Mouse (Mus musculus) forebrain, embryonic 15.5 days (tissue): ENCODE data around the gene Aprt. TPM values are rescaled to one million over a fixed set of nuclear protein-coding genes. Genes with fewer than 3 reads are reported as not detected.

Experiments
- ATAC-seq: fragments of 200-750 bp; cut with Nextera tagmentation; replicated peaks from 2 replicates; pipeline ENCODE4 v1.8.0; 2017; ENCODE audit warnings: mild to moderate bottlenecking, moderate TSS enrichment, moderate library complexity
- H3K27ac ChIP-seq: fragments of 300-500 bp; sonication (generic); replicated peaks from 2 replicates; pipeline ENCODE4 v1.5.1; 2015; ENCODE audit warnings: mild to moderate bottlenecking, inconsistent platforms
- H3K27me3 ChIP-seq: fragments of 300-500 bp; sonication (generic); 2 replicates; pipeline ENCODE4 v1.6.1; 2015; ENCODE audit warnings: inconsistent platforms
- H3K36me3 ChIP-seq: fragments of 300-500 bp; sonication (generic); 2 replicates; pipeline ENCODE4 v1.6.1; 2015; ENCODE audit warnings: mild to moderate bottlenecking, inconsistent platforms
- H3K4me1 ChIP-seq: fragments of 300-500 bp; sonication (generic); 2 replicates; pipeline ENCODE4 v1.6.1; 2015; ENCODE audit warnings: inconsistent platforms
- H3K4me2 ChIP-seq: fragments of 300-500 bp; sonication (generic); replicated peaks from 2 replicates; pipeline ENCODE4 v1.6.1; 2015; ENCODE audit warnings: mild to moderate bottlenecking, inconsistent platforms
- H3K4me3 ChIP-seq: fragments of 300-500 bp; sonication (generic); 2 replicates; pipeline ENCODE4 v1.5.1; 2015; ENCODE audit warnings: mild to moderate bottlenecking, inconsistent platforms
- H3K9ac ChIP-seq: fragments of 300-500 bp; sonication (generic); replicated peaks from 2 replicates; pipeline ENCODE4 v1.6.1; 2015; ENCODE audit warnings: mild to moderate bottlenecking, inconsistent platforms
- H3K9me3 ChIP-seq: fragments of 300-500 bp; sonication (generic); 2 replicates; pipeline ENCODE4 v1.6.1; 2016; ENCODE audit warnings: inconsistent platforms
- WGBS: fragments of 180-500 bp; shearing (Covaris S2); methylation state at CpG from one replicate; pipeline ENCODE4 v1.1.7; 2015; ENCODE audit warnings: mixed read lengths; 5-methylcytosine and 5-hydroxymethylcytosine counted together
- polyA plus RNA-seq: library from polyadenylated mRNA; unstranded; fragments of >200 nt; fragmentation: Nextera tagmentation; extraction: Ambion mirVana; gene quantifications from 2 replicates; pipeline ENCODE4 v1.2.1, GENCODE M21; 2015

The Aprt gene
- polyA plus RNA-seq, 1 experiment from 2014 or later = 187 TPM

DNA sequence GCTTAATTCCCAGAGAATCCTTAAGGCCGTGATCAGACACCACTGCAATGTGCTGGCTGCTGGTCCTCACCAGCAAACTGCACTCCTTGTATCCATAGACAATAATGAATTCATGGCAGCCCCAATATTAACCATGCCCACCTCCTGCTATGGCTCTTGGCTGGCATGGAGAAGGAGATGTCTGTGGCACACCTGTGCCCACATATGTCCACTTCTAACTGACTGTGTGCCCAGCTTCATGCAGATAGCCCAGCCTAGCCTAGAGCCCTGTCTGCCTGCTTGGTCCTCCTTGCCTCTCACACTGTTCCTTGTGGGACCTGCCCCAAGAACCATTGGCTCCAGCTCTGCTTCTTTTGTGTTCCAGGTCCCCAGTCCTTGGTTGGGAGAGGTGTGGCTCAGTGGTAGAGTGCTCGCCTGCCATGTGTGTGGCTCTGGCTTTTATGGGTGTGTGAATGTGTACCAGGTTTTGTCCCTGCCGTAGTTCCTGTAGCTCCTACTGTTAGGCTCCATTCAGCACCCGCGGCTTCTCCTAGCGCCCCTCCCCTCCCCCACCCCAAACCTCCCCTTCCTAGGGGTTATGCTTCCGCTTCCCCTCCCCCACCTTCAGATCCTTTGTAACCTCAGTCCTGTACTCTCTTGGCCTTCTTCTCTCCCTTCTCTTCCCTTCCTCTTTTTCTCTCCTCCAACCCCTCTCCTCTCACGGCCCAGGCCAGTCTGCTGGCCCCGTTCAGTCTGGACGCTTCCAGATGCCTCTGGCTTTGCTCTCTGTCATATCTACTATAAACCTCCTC, 19.3 kb downstream of the Aprt start:
- no peak overlapping the region for H3K4me2 ChIP-seq
- WGBS = 47% methylated on average over 10 of the region's 10 CpGs
- ATAC-seq = no peak

DNA sequence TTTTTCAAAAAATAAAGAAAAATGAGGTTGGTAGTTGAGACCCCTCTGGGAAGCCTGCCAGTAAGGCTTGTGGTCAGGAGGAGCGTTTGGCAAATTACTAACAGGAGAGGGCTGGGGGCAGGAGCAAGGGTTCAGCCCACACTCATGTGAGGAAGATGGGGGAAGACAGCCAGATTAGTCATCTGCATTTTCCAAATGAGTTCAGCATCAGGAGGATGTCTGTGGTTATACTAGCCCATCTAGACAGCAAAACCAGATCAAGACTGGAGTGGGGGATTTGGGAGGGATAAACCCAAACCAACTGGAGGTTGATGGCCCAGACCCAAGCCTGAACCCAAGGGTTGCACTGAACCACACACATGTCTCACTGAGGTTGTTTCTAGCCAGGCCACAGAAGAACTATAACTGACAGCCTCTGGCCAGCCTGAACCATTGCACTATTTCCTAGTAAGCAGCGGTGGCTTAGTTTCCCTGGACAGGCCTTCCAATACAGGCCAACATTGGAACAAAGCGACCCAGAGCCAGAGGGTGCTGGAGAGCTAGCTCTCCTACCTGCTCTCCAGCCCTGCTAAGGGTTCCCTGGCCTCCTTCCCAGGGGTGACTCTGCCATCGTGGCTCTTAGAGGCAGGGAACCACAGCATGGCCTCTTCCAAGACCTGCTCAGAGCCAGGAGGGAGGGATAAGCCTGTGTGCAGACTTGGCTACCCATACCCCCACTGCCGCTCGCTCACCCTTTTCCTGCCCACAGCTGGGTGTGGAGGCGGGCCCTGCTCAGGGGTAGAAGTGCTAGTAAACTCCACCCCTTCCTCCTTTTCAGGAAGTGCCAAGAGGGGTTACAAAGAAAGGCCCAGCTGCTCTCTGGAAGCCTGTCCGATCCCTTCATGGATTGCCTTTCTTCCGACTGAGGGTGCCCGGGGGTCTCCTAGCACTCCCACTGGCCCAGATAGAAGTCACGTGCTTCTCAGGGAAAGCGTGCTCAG, 20.4 kb downstream of the Aprt start:
- Histone ChIP-seq H3K4me1 (peaks cover 8% of the 10 kb centered on the region), H3K9me3 (no peaks in the 10 kb centered on the region), H3K27ac (no peak overlapping the region), H3K36me3 (no peaks in the 10 kb centered on the region), H3K27me3 (peaks cover 5% of the 10 kb centered on the region), H3K9ac (no peak overlapping the region), H3K4me3 (no peak overlapping the region), H3K4me2 (no peak overlapping the region)
- 67% methylated on average over 12 of the region's 12 CpGs for WGBS
- ATAC-seq = no peak

More for the DNA sequence above, 19.3 kb downstream of the Aprt start:
- H3K27me3 ChIP-seq = no peaks in the 10 kb centered on the region
- no peak overlapping the region for H3K27ac ChIP-seq
- no peaks in the 10 kb centered on the region for H3K9me3 ChIP-seq
- H3K36me3 ChIP-seq = no peaks in the 10 kb centered on the region
- no peak overlapping the region for H3K4me3 ChIP-seq
- peaks cover 5% of the 10 kb centered on the region; the same call in 1 of the 2 replicates for H3K4me1 ChIP-seq
- no peak overlapping the region for H3K9ac ChIP-seq

DNA sequence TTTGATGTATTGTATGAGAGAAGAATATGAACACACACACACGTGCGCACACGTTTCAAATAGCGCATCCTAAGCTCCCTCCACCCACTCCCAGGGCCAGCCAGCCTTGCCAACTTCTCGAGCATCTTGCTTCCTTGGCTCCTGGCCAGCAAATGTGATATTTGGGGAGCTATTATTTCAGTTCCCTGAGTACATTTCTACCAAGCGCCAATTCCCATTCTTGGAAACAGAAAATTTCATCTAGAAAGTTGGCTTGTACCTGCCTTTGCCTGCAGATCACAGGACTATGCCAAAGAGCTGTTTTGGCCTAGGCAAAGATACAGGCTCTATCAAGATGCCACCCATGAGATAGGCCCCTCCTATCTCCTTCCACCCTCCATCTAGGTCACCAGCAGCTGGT, 21.9 kb downstream of the Aprt start:
- 67% methylated on average over 6 of the region's 6 CpGs for WGBS
- Histone ChIP-seq H3K27ac (peak overlapping the region; percentile 42; the same call in 1 of the 2 replicates), H3K36me3 (no peaks in the 10 kb centered on the region), H3K4me2 (no peak overlapping the region), H3K4me3 (no peak overlapping the region), H3K27me3 (peaks cover 20% of the 10 kb centered on the region), H3K9ac (no peak overlapping the region), H3K4me1 (peaks cover 20% of the 10 kb centered on the region), H3K9me3 (no peaks in the 10 kb centered on the region)
- ATAC-seq = no peak

DNA sequence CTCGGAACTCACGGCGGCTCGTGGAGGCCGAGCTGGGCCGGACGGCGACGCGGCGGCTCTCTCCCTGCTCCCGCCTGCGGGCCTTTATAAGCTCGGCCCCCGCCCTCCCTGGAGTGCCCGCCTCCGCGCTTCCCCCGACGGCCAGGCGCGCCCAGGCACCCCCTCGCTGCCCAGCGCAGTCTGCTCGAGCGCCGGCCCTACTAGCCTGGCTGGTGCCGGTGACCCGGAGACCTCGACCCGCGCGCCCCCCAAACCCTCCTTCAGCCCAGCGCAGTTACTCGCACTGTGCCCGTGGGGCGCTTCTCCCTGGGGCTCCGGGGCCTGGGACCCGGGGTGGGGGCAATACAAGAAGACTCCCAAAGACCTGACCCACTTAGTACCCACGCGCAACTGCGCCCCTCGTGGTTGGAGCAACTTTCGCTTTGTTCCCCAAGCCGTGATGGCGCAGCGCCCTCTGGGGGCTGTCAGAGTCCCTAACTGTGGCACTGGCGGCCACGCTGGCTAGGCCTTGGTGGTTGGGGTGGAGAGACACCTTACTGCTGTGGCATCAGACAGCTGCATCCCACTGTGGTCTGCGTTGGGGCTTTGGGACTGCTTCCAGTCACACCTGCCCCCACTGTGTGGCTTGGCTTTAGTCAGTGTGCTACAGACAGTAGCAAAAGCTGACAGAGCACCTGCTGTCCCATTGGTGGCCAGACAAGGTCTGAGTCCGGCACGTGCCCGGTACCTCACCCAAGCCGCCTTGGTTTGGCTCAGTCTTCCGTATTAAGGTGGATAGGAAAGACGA, 25.3 kb downstream of the Aprt start, which contains the start of gene Piezo1:
Gene Piezo1 (minus strand): TSS at position 65 of the 787 bp plus-strand sequence.
- Histone ChIP-seq H3K4me2 (peak within 1 kb of the TSS; percentile 67), H3K36me3 (no peaks in the 10 kb centered on the region), H3K9me3 (no peaks in the 10 kb centered on the region), H3K27ac (no peak within 1 kb of the TSS), H3K9ac (peak within 1 kb of the TSS; percentile 26), H3K4me3 (peak within 1 kb of the TSS; percentile 47), H3K27me3 (peaks cover 20% of the 10 kb centered on the region), H3K4me1 (peaks cover 23% of the 10 kb centered on the region)
- ATAC-seq = peak; percentile 47; the same call in 1 of the 2 replicates
- 11% methylated on average over 56 of the region's 56 CpGs for WGBS

DNA sequence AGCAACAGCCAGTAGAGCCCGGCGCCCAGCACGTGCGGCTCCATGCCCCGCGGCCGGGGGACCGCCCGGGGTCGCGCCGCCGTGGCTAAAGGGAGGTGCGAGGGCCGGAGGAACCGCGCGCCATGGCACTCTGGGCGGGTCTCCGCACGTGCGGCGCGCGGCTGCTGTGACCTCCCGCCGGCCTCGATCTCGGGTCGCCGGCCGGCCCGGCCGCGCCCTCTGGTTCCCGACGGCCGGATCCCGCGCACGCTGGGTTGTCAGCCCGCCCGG, 25.8 kb downstream of the Aprt start:
- H3K4me1 ChIP-seq = peaks cover 23% of the 10 kb centered on the region
- no peaks in the 10 kb centered on the region for H3K36me3 ChIP-seq
- peak overlapping the region; percentile 26 for H3K9ac ChIP-seq
- ATAC-seq = no peak
- H3K27ac ChIP-seq = no peak overlapping the region
- peaks cover 20% of the 10 kb centered on the region for H3K27me3 ChIP-seq
- H3K4me3 ChIP-seq = peak overlapping the region; percentile 47
- peak overlapping the region; percentile 67 for H3K4me2 ChIP-seq
- under 1% methylated on average over 41 of the region's 43 CpGs for WGBS
- no peaks in the 10 kb centered on the region for H3K9me3 ChIP-seq

DNA sequence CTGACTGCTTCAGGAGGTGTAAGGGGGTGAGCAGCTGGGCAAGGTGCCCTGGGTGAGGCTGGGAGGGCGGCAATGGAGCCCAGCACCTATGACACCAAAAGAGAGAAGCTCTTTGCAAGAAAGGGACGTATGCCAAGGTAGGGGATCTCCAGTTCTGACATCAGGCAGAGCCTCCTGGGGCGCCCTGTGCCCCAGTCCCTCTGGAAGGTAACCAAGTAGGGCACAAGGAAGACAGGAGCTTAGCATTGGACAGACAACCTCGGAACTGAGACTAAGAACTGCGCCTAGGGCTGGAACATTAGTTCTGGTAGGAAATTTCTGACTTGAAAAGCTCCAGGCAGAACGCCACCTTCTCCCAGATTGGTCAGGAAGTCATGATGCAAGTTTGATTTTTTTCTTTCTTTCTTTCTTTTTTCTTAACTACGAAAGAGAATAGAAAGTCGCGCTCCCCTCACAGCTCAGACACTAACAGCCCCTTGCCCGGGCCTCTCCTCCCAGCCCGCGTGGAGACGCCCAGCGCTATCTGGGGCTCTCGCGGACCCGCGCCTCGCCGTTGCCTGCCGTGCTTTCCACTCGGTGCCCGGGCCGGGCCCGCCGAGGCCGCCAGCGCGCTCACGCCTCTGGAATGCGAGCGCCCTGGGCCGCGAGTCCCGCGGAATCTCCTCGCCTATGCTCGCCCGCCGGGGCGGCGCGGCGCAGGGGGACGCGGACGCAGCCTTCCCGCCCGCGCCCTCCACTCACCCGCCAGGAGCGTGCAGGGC, 26.3 kb downstream of the Aprt start:
- 6% methylated on average over 46 of the region's 52 CpGs for WGBS
- ATAC-seq = peak; percentile 62; the same call in 1 of the 2 replicates
- no peak overlapping the region for H3K27ac ChIP-seq

DNA sequence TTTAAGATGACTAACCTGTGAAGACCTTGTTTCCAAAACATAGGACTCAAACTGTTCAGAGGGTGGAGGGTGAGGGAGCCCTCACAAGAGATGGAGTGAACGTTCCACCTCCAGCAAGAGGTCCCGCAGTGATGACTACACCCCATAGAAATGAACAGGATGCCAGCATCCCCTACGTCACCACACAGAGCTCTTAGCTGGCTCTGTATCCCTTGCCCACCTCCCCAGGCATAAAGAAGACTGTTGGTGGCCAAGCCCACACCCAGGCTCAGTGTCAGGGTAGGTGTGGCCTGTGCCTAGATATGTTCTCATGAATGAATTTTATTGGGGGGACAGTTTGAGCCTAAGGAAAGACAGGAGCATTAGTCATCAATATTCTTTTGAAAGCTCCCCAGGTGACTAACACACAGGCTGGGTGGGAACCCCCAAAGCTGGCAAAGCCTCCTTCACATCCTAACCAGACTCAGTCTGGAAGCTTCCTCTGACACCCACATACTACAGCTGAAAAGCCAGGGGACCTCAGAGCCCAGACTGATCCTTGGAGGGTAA, 27.7 kb downstream of the Aprt start:
- ATAC-seq = no peak
- Histone ChIP-seq H3K27me3 (peaks cover 20% of the 10 kb centered on the region), H3K9ac (no peak overlapping the region), H3K4me3 (no peak overlapping the region), H3K4me2 (no peak overlapping the region), H3K9me3 (no peaks in the 10 kb centered on the region), H3K36me3 (no peaks in the 10 kb centered on the region), H3K4me1 (peaks cover 18% of the 10 kb centered on the region), H3K27ac (no peak overlapping the region)
- 88% methylated on average over 3 of the region's 3 CpGs for WGBS

More for the DNA sequence above, 26.3 kb downstream of the Aprt start:
- no peaks in the 10 kb centered on the region for H3K36me3 ChIP-seq
- no peaks in the 10 kb centered on the region for H3K9me3 ChIP-seq
- H3K4me1 ChIP-seq = peaks cover 23% of the 10 kb centered on the region
- peak overlapping the region; percentile 26 for H3K9ac ChIP-seq
- peak overlapping the region; percentile 47 for H3K4me3 ChIP-seq
- H3K4me2 ChIP-seq = peak overlapping the region; percentile 67
- peaks cover 20% of the 10 kb centered on the region for H3K27me3 ChIP-seq

DNA sequence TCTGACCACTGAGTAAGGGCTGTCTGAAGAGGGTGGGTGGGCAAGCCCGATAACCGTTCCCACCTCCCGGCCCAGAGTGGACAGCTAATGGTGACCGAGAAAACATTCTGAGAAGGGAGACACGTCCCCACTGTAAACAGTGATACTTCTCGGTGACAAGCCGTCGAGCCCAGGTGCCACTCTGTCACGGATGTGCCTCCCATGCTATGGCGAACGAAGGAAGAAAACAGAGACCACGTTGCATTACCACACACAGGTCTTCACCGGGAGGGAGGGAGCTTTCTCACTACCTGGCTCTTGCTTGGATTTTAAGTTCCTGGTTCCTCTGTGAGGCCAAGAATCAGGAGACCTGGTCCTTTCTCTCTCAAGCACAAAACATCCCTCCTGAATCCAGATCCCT, 28.4 kb downstream of the Aprt start:
- ATAC-seq = no peak
- Histone ChIP-seq H3K9me3 (no peaks in the 10 kb centered on the region), H3K27ac (no peak overlapping the region), H3K27me3 (peaks cover 20% of the 10 kb centered on the region), H3K4me2 (no peak overlapping the region), H3K36me3 (no peaks in the 10 kb centered on the region), H3K4me1 (peaks cover 18% of the 10 kb centered on the region), H3K9ac (no peak overlapping the region), H3K4me3 (no peak overlapping the region)
- 74% methylated on average over 13 of the region's 13 CpGs for WGBS

DNA sequence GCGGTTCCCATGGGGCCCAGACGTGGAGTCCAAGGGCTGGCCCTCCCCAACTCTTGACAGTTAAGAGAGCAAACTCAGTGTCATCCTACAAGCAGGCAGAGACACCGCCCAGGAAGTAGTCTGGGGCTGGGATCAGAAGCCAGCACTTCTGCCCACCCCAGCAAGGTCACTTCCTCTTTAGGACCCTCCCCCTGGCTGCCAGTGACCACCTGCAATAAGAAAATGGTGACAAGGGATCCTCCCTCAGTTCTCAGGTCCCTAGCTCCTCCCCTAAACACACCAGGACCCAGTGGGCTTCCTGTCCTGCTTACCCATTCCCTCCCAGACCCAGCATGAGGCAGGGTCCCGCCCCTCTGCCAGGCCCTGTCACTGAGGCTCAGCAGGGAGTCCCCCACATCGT, 28.9 kb downstream of the Aprt start:
- H3K27me3 ChIP-seq = peaks cover 20% of the 10 kb centered on the region
- H3K36me3 ChIP-seq = no peaks in the 10 kb centered on the region
- whole genome bisulfite sequencing = 30% methylated on average over 5 of the region's 5 CpGs
- no peak overlapping the region for H3K4me2 ChIP-seq
- peaks cover 18% of the 10 kb centered on the region for H3K4me1 ChIP-seq
- H3K9me3 ChIP-seq = no peaks in the 10 kb centered on the region
- no peak for ATAC-seq
- no peak overlapping the region for H3K4me3 ChIP-seq
- H3K9ac ChIP-seq = no peak overlapping the region
- no peak overlapping the region for H3K27ac ChIP-seq

DNA sequence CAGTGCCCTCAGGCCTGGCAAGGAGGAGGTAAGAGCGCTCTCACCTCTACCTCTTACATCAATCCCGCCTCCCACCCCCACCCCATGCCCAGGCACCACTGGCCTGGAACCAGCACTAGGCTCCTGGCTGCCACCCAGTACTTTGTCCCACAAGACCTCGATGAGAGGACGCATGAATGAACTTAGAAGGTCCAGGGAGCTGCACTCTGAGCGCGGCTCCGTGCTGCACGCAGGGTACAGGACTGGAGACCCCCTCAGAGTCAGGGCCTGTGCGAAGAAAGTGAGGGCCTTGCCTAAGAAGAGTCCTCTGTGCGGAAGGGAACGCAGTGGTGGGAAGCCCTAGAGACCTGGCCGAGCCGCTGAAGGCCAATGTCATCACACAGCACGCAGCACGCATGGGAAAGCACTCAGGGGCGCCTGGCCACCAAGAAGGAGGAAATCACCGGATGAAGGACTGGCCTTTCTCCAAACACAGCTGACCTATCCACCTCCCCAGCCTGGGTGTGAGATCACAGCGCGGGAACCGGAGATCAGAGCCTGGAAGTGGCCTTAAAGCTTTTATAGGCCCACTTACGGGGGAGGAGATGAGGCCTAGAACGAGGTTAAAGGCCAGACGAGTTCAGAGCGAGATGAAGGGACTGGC, 29.8 kb downstream of the Aprt start:
- H3K4me2 ChIP-seq = no peak overlapping the region
- H3K36me3 ChIP-seq = no peaks in the 10 kb centered on the region
- peaks cover 18% of the 10 kb centered on the region for H3K4me1 ChIP-seq
- H3K9ac ChIP-seq = no peak overlapping the region
- ATAC-seq = no peak
- H3K27me3 ChIP-seq = peaks cover 20% of the 10 kb centered on the region
- no peak overlapping the region for H3K27ac ChIP-seq
- 77% methylated on average over 24 of the region's 24 CpGs for WGBS
- no peaks in the 10 kb centered on the region for H3K9me3 ChIP-seq
- no peak overlapping the region for H3K4me3 ChIP-seq
